In genomic region chr8:64880619-64881200, GRCm38 (mm10) we compare ENCODE assay signal across 7 mouse cellular contexts. TPM values are rescaled to one million over a fixed set of nuclear protein-coding genes. Genes with fewer than 3 reads are reported as not detected.
DNase-seq lines count a peak whose midpoint lies in the region; ATAC-seq and TF ChIP-seq lines count a peak whose summit lies in the region.

No protein-coding gene starts in this region.

- TF ChIP-seq POLR2A in kidney, adult 2 months (IDR thresholded peaks at IDR 0.05; ENCODE audit: low read depth, low read length), result no peak

- no peak overlapping the region for H3K4me2 ChIP-seq in forebrain, embryonic 15.5 days (replicated peaks)
- H3K4me2 ChIP-seq in midbrain, embryonic 13.5 days (replicated peaks), result no peak overlapping the region

- TF ChIP-seq CTCF in kidney, adult 2 months (conservative IDR thresholded peaks at IDR 0.05; ENCODE audit: insufficient read depth, insufficient read length, low read depth, low read length), result no peak

- peak; percentile 67 for DNase-seq in ovary, adult 18-20 months (ENCODE audit: low spot score)
- no peak for DNase-seq in ovary, postnatal 10 days (ENCODE audit: low spot score)
- DNase-seq in kidney, adult 2 months, result peak; percentile 77
- DNase-seq in lung, postnatal 36 days, result peak; percentile 83

- H3K9me3 ChIP-seq in forebrain, embryonic 15.5 days, result no peaks in the 10 kb centered on the region
- no peaks in the 10 kb centered on the region for H3K9me3 ChIP-seq in midbrain, embryonic 13.5 days

- H3K36me3 ChIP-seq in kidney, adult 2 months (ENCODE audit: control insufficient read depth, insufficient read depth, low read length), result no peaks in the 10 kb centered on the region
- no peaks in the 10 kb centered on the region for H3K36me3 ChIP-seq in forebrain, embryonic 15.5 days
- H3K36me3 ChIP-seq in midbrain, embryonic 13.5 days, result no peaks in the 10 kb centered on the region

- WGBS in kidney, adult 2 months, result 36% methylated on average over 13 of the region's 13 CpGs
- 52% methylated on average over 13 of the region's 13 CpGs for WGBS in forebrain, embryonic 15.5 days
- WGBS in midbrain, embryonic 13.5 days, result 52% methylated on average over 13 of the region's 13 CpGs

- peak overlapping the region; percentile 35 for H3K27ac ChIP-seq in kidney, adult 2 months (ENCODE audit: insufficient read depth, low read depth, low read length)
- no peak overlapping the region for H3K27ac ChIP-seq in forebrain, embryonic 15.5 days (replicated peaks)
- no peak overlapping the region for H3K27ac ChIP-seq in midbrain, embryonic 13.5 days

- H3K4me1 ChIP-seq in kidney, adult 2 months (ENCODE audit: control insufficient read depth, insufficient read depth, low read length), result no peaks in the 10 kb centered on the region
- H3K4me1 ChIP-seq in forebrain, embryonic 15.5 days, result no peaks in the 10 kb centered on the region
- no peaks in the 10 kb centered on the region for H3K4me1 ChIP-seq in midbrain, embryonic 13.5 days (replicated peaks)

- peak; percentile 73 for ATAC-seq in granulocyte monocyte progenitor cell, adult 5-6 weeks (replicated peaks; ENCODE audit: poor library complexity, severe bottlenecking)
- ATAC-seq in forebrain, embryonic 15.5 days (replicated peaks), result no peak
- ATAC-seq in midbrain, embryonic 13.5 days, result no peak

- H3K4me3 ChIP-seq in kidney, adult 2 months (ENCODE audit: insufficient read depth, low read depth, low read length), result no peak overlapping the region
- no peak overlapping the region for H3K4me3 ChIP-seq in forebrain, embryonic 15.5 days
- no peak overlapping the region for H3K4me3 ChIP-seq in midbrain, embryonic 13.5 days (replicated peaks)

- H3K27me3 ChIP-seq in kidney, adult 2 months (replicated peaks; ENCODE audit: control insufficient read depth, insufficient read depth, low read length), result no peaks in the 10 kb centered on the region
- H3K27me3 ChIP-seq in forebrain, embryonic 15.5 days, result no peaks in the 10 kb centered on the region
- no peaks in the 10 kb centered on the region for H3K27me3 ChIP-seq in midbrain, embryonic 13.5 days

- no peak overlapping the region for H3K9ac ChIP-seq in forebrain, embryonic 15.5 days (replicated peaks)
- no peak overlapping the region for H3K9ac ChIP-seq in midbrain, embryonic 13.5 days (replicated peaks)

RNA-seq across cellular contexts. Expression of gene Klhl2, which starts 30.9 kb away (rescaled TPM):
- 7.2 and 14.7 TPM in 2 replicates for total RNA-seq in granulocyte monocyte progenitor cell, adult 5-6 weeks (2014; fragmentation: Nextera tagmentation)
- total RNA-seq in granulocyte monocyte progenitor cell, adult 5-6 weeks (2017), result 15.5 and 16.0 TPM in 2 replicates
- 14.0 and 15.6 TPM in 2 replicates for polyA plus RNA-seq in kidney, adult 2 months (2012; rRNA removed)
- 41.7 and 42.3 TPM in 2 replicates for polyA plus RNA-seq in forebrain, embryonic 15.5 days (2015; fragmentation: Nextera tagmentation; extraction: Ambion mirVana)
- 17.2 and 20.7 TPM in 2 replicates for polyA plus RNA-seq in midbrain, embryonic 13.5 days (2015; fragmentation: Nextera tagmentation; extraction: Ambion mirVana)
